Mouse (Mus musculus) gastrocnemius, adult 18-20 months (tissue): ENCODE results near the gene Gpr119. TPM values are rescaled to one million over a fixed set of nuclear protein-coding genes. Genes with fewer than 3 reads are reported as not detected.

Experiments used
- DNase-seq: peaks from one replicate; pipeline ENCODE4 v3.0.0; 2021; ENCODE audit warnings: low spot score
- long read RNA-seq, 2 experiments: library from polyadenylated mRNA; stranded (forward); transcript quantifications; one replicate each; pipeline ENCODE4 v2.0.0; 2021
- microRNA-seq: library from miRNA; unstranded; fragments of <30 nt; microRNA quantifications from one replicate; pipeline ENCODE4 v1.2.0, GENCODE M21; 2021
- total RNA-seq, 2 experiments: library from RNA; stranded (reverse); gene quantifications; 2 replicates each; pipeline ENCODE4 v1.2.3; 2021

Gene Gpr119
- not detected for total RNA-seq
- long read RNA-seq, experiment 1, result 0 reads
- long read RNA-seq, experiment 2, result 0 reads

DNA sequence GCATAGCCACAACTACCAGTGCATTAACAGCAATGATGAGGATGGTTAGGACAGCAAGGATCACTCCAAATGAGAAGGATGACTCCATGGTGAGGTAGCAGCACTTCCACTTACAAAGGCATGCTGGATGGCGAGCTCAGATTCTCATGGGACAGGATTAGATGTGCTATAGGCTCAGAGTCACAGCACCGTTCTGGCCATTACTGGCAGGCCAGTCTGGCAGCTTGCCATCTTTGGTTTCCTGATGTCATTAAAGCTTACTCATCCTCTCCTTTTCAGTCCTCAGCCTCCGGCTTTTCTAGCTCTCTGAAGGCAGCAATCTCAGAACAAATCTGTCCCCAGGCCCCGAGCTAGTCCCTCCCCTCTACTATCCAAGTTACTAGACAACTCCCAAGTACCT, at the start of gene Gpr119:
Gene Gpr119 (minus strand): TSS at position 308 of the 400 bp plus-strand sequence.
- DNase-seq, result no peak

DNA sequence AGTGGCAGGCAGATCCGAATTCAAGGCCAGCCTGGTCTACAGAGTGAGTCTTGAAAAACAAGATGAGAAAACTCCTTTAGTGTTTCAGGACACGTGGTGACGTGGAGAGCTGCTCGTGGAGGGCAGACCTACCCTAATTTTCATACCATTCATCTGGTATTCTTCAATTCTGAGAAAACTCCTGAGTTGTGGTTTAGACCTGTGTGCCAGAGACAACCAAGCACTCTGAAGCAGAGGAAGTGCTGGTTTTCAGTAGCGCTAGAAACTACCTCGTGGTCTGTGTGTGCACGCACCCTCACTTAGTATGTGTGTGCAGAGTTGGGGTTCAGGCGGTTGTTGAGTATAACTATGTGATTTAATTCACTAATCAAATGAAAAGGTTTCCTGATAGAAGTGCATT, 38.6 kb upstream of the Gpr119 start:
- DNase-seq, result no peak

DNA sequence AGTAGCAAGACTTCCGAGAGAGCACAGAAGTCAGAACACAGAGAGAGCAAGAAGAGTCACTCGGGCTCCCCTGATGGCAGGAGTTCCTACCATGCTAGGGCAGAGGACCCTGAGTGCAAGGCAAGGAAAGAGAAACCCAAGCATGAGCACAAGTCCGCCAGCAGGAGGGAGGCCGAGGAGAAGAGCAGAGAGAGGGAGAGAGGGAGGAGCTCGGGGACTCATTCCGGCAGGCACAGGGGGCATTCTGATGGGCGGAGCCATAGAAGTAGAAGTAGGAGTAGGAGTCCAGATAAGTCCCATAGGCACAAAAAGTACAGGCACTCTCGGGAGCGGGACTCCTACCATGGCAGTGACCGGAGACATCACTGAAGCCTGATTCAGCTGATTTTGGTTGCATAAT, 35.4 kb upstream of the Gpr119 start:
- DNase-seq, result no peak

DNA sequence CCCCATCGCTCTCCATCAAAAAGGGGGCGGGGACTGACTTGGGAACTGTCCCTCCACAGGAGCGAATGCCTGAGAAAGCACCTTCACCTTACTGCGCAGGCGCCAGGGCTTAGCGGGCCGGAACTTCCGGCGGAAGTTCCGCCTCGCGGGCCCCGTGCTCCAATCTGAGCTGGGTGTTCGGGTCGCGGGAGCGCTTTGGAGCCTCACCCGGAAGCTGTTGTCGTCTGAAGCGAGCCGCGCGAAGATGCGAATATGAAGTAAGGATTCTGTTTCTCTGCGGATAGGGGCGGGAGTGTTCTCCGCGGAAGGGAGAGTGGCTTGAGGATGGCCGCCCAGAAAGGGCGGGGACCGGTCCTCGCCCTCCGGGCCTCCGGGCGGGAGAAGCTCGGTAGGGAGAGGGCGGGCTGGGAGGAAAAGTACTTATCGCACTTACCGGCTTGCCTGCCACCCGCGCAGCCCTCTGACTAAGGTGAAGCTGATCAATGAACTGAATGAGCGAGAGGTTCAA, 20.6 kb upstream of the Gpr119 start, which contains the start of gene Rbmx2:
Gene Rbmx2 (plus strand): TSS at position 141 of the 508 bp plus-strand sequence.
- DNase-seq, result peak; percentile 87

DNA sequence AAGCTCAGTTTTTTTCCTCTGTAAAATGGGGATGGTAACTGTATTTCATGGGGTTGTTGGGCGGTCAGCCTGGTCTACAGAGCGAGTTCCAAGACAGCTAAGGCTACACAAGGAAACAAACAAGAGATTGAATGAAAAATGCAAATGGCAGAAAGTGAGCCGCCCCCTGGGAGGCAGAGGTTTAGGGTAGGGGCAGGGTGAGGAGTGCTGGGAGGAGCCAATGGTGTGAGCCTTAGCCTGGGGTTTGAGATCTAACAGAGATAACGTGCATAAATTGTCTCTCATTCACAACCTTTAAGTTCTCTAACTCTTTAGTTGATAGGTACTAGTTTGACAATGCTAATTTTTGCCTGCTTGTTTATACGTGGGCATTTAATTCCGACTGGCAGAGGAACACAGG, 20.2 kb upstream of the Gpr119 start:
- DNase-seq, result no peak

DNA sequence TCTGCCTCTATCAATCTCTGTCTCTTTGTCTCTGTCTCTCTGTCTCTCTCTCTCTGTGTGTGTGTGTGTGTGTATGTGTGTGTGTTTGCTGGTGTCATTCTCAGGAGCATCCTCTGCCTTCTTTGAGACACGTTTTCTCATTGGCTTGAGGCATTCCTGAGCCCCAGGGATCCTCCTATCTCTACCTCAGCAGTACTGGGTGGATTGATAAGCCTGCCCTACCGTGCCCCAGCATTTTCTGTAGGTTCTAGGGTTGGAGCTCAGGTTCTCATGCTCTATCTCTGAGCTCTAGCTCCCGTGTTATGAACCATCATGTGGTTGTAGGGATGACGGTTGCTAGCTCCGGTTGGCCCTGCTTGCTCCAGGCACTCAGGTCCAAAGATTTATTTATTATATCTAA, 9.6 kb upstream of the Gpr119 start:
- DNase-seq, result no peak

DNA sequence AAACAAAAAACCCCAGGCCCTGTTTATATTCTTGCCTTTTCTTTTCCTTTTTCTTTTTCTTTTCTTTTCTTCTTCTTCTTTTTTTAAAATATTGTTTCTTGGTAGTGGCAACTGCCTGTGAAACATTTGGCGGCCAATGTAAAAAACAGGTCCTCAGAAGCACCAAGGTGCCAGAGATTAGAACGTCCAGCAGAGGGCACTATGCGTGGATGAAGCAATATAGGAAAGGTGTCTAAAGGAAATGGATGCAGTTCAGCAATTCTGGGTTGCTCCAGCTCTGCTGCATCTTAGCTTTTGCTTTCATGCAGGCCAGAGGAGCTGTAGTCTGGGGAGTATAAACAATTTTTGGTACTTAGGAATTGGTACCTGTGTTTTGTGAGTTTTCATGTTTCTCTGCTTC, 9.2 kb upstream of the Gpr119 start:
- DNase-seq, result peak; percentile 13

DNA sequence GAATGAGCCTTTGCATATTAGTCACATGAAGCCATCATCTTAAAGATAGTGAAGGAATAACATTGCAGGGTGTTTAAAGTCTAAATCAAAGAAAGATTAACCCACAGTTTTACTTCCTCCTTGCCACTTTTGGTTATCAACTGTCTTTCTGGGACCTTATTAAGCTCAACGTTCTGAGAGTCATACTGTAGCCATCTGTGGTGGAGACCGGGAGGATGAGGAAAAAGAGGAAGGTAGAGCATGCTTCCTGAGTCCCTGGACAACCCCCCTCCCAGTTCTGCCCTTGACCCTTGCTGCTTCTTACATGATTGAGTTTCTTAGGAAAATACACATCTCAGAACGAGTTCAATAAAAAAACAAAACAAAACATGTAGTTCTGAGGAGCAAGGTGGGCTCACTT, 2.6 kb downstream of the Gpr119 start:
- DNase-seq, result no peak

DNA sequence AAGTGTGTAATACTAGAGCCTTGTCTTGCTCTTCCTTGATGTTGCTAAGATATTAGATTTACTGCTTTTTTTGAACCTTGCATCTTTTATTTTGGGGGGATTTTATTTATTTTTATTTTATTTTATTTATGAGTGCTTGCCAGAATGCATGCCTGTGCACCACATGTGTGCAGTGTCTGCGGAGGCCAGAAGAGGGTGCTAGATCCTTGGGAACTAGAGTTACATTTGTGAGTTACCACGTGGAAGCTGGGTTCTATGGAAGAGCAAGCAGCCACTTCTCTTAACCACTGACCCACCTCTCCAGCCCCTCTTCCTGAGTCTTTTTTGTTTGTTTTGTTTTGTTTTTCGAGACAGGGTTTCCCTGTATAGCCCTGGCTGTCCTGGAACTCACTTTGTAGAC, 4.7 kb downstream of the Gpr119 start:
- DNase-seq, result no peak

DNA sequence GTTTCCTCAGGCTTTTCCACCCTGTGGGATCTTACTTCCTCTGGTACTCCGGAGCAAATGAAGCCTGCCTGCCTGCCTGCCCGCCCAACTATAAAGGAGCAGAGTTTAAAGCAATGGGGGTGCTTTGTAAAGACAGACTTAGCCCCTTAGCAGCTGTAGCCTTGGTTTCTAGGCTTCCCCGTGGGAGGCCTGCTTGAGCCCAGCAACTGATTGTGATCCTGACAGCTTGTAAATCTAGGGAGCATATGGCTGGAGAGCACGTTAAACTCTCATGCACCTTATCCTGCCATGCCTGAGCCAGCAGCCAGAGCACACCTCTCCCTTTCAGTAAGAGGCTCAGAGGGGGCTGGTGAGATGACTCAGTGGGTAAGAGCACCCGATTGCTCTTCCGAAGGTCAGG, 7.5 kb downstream of the Gpr119 start:
- DNase-seq, result no peak

DNA sequence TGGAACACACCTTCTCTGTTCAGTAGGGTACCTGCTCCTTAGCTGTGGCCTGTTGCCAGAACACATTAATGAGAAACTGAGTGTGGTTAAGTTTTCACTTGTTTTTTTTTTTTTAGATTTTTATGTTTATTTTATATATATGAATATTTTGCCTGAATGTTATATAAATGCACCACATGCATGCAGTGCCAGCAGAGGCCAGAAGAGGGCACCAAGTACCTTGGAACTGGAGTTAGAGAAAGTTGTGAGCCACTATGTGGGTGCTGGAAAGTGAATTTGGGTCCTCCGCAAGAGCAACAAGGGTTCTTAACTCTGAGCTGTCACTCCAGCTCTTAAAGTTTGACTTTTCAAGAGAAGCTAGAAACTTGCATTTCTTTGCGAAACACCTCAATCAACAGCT, 30.2 kb downstream of the Gpr119 start:
- DNase-seq, result peak; percentile 2

DNA sequence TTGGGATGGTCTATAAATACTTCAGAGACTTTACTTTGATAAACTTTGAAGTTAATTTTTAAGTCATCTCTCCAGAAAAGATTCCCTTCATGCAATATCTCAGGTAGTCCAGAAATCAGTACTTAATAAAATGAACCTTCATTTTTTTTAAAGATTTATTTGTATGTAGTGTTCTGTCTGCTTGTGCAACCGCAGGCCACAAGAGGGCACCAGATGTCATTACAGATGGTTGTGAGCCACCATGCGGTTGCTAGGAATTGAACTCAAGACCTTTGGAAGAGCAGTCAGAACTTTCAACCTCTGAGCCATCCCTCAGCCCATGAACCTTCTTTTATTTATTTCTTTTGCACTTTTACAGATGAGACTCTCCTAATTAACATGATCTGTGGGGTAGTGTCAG, 37.2 kb downstream of the Gpr119 start:
- DNase-seq, result no peak

DNA sequence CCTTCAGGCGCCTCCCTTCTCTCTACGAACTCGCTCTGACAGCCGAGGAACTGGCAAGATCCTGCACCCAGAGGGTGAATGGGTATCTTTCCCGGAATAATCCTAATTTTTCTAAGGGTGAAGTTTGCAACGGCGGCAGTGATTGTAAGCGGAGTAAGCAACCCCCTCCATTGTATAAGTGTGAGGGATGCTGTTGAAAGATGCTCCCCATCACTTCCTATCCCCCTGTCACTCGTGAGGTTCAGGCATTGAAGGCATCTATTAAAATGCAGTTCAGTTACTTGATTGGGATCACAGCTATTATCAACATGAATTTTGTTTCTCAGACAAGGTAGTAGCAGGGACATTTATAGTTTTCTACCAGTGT, 50.2 kb downstream of the Gpr119 start:
- no peak for DNase-seq

DNA sequence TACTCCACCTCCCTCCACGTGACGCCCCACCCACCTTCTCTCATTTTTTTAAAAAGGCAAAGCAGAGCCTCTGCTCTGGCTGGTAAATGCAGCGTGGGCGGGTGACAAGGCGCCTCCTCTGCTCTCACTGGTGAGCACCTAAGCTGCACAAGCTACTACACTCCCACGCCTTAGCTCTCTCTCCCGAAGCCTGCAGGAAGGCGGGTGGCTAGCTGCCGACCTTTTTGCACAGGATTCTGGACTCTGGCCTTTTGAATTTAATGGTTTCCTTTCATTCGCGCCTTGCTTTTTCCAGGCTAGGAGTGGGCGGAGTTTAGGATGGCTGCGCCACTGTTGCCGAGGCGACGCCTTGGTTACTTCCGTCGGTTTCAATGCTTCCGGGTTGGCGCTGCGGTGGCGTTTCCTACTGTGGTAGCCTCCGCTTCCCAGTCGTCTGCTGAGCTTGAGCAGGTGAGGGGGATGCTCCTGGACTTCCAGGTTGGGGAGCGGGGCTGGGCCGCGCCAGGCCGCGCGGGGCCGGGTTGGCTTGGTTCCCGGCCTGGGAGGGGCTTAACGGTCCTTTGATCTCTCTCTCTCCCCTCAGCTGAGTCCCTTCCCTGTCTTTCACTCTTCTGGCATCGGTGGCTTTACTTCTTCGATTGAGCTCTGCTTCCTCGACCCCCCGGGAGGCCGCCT, 50.8 kb downstream of the Gpr119 start, which contains the start of gene Slc25a14:
Gene Slc25a14 (plus strand): TSS at position 35 of the 675 bp plus-strand sequence.
- peak; percentile 66 for DNase-seq

DNA sequence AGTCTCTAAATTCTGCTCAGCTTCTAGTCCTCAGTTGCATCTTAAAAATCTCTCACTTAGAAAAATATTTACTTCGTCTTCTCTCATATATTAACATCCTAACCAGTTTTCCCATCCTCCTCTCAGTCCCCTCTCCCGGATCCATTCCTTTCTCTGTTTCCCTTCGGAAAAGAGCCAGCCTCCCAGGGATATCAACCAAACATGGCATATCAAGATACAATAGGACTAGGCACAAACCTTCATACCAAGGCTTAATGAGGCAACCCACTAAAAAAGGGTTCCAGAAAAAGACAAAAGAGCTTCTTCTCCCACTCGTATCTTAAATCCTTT, 51.3 kb downstream of the Gpr119 start:
- DNase-seq, result no peak

Small RNA genes lying within 50 kb of the gene (microRNA-seq; reads per million reads assigned to microRNA genes)
- gene Gm27828, result not detected

Other genes starting within 250 kb of the Gpr119 start
- gene Elf4, start 211.3 kb downstream of the Gpr119 start, total RNA-seq, result 1 to 10 TPM; 1.6 to 2.3 TPM
- 10 to 100 TPM; 40.7 to 41.6 TPM for gene Aifm1, start 160.9 kb downstream of the Gpr119 start, total RNA-seq
- gene Rab33a, start 155.2 kb downstream of the Gpr119 start, total RNA-seq, result not detected
- 1 to 10 TPM; 4.6 TPM for gene Zfp280c, start 80.0 kb downstream of the Gpr119 start, total RNA-seq
- 1 to 10 TPM; 1.9 to 2.3 TPM for gene Slc25a14, start 51.1 kb downstream of the Gpr119 start, total RNA-seq
- 1 to 10 TPM; 1.7 to 2.0 TPM for gene Rbmx2, start 20.5 kb upstream of the Gpr119 start, total RNA-seq
- gene Gm595, start 203.2 kb upstream of the Gpr119 start, total RNA-seq, result not detected